Mouse (Mus musculus): Measurements from ENCODE around the gene Got1.

Gene Got1

DNA sequence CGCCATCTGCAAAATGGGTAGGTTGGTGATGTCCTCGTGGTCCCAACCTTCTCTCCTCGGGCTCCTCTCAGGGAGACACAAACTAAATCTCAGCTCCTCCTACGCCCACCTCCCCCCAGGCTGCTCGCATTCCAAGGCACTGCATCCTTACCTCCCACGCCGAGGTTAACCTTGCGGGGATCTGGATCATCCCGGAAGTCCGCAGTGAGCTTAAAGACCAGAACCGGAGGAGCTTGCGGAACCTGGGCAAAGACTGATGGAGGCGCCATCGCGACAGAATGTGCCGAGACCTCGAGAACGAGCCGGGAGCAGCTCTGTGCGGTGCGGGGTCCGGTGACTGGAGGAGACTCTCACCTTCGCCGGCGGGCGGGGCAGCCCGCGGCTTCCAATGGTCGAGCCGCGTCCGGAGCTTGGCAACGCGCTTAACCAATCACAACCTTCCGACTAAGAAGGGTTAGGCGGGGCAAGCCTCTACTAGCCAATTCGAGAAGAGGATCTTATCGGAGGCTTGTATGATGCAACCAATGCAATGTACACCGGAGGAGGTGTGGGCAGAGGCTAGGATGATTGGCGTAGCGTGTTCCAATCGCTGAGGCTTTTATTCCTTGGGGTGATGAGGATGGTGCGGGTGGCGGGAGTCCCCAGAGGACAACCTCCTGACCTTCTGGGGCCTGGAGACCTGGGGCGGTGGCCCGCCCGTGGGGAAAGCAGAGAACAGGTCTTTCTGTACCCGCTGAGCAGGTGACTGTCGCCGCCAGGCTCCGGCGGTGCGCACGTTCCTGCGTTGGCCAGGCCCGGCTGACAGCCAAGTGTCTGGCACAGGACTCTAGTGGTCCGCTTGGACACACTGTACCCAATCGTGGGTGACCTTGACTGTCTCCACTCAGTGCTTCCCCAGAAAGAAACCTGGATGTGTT lies at the start of gene Got1:
TSS of gene Got1 (minus strand) at position 419 of the 917 bp plus-strand sequence.
- DNase-seq (ENCODE audit: low spot score in 2 of 2): peak; percentile 78 to 84

DNA sequence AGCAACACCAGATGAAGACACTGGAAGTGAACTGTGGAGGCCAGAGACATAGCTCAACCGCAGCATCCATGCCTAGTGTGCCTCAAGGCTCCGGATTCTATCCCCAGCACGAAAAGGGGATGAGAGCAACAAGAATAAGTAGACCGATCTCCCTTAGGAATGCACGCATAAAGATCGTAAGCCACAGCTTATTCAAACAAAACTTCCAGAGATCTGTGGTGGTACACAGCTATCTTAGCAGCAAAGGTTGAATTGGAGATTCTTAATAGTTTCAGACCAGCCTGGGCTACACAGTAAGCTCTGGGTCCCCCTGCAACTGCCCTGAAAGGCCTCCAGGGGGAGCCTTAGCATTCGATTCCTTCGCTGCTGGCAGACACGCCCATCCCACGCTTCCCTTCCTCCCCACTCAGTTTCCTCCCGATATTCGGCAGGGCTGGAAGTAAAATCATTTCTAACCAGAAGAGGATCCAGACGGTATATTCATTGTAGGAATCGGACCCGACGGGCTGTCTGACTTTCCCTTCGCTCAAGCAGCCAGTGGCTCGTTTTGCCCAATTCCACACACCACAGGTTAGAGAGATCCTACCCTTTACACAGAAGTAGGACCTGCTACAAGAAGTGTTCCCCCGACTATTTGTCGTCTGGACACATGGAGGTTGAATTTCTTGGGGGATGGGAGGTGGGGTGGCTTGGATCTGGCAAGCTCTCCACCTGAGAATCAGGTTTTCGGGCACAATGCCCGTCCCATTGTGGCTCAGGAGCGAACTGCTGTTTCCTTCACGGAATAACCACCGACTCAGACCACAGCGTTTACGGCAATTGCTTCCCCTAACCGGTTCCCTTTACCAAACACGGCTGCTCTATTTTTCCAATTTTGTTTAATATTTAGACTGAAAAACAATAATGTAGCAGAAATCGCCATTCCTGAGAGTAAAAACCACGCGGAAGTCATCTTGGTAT lies 46.7 kb upstream of the Got1 start:
- peak; percentile 34 to 51 for DNase-seq (ENCODE audit: low spot score in 2 of 2)

GRCm38 (mm10) chr19:43569133-43569532 lies 44.7 kb upstream of the Got1 start:
- DNase-seq (ENCODE audit: low spot score in 2 of 2): no peak

DNA sequence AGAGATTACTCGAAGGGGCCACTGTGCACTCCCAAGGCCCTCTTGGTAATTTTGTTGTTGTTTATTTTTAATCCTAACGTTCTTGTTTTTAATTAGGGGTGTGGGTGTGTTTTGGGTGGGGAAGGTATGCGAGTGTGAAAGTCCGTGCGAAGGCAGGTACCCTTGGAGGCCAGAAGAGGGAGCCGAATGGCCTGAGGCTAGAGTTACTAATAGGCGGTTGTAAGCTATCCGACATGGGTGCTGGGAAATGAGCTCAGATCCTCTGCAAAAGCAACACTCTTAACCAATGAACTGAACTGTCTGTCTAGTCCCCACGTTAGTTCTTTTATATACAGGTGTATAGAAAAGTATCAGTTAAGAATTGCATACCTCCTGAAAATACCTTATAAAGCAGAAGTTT lies 43.9 kb upstream of the Got1 start:
- DNase-seq (ENCODE audit: low spot score in 2 of 2): no peak

GRCm38 (mm10) chr19:43563166-43563565 lies 38.8 kb upstream of the Got1 start:
- no peak for DNase-seq (ENCODE audit: low spot score in 2 of 2)

GRCm38 (mm10) chr19:43561841-43562240 lies 37.4 kb upstream of the Got1 start:
- no peak for DNase-seq (ENCODE audit: low spot score in 2 of 2)

DNA sequence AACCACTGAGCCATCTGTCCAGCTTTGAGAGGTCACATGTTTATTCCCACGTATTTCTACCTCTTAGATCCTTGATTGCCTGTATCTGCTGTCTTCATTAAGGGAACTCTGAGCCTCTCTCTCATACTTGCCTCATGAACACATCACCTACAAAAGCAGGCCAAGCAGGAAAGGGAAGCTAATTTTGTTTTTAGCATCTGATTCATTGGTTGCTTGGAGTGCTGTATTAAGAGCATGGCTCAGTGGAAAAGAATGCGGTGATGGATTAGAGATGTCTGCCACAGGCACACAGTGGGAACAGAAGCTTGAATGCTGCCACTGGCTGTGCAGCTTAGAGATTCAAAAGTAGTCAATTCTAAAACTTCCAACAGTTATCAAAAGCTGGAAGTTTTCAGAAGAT lies 35.8 kb upstream of the Got1 start:
- no peak for DNase-seq (ENCODE audit: low spot score in 2 of 2)

GRCm38 (mm10) chr19:43551493-43551890 lies 27.1 kb upstream of the Got1 start:
- DNase-seq (ENCODE audit: low spot score in 2 of 2): no peak

DNA sequence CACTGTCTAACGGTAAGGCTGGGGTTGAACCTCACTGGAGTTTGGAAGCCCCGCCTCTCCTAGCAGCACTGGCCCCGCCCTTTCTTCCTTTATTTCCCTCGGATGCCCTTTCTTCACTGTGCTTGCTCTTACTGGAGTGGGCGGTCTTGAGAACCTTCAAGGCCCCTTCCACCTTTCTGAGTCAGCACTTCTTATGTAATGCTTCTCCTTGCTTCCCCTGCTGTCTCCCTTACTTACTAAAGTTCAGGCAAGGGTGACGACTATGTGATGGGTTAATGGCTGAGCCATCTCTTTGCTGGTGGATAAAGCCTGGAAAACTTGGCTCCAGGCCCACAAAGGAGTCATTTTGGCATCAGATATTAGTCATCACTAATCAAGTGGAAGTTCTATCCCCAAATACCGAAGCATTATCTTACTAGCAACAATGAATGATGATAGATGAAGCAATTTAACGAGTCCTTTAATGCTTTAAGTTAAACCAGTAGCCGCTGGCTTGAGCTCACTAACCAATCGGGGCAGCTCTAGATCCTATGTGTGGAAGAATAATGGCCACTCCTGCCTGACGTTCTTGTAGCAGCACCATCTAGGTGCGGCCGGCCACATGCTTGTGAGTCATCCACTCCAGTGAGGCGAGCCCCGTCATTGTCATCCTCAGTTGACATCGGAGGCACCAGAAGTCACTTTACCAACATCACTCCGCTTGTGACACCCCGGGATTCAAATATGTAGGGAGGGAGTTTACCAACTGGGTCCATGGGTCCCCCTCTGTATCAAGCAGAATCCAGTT lies 26.5 kb upstream of the Got1 start:
- DNase-seq (ENCODE audit: low spot score in 2 of 2): no peak

DNA sequence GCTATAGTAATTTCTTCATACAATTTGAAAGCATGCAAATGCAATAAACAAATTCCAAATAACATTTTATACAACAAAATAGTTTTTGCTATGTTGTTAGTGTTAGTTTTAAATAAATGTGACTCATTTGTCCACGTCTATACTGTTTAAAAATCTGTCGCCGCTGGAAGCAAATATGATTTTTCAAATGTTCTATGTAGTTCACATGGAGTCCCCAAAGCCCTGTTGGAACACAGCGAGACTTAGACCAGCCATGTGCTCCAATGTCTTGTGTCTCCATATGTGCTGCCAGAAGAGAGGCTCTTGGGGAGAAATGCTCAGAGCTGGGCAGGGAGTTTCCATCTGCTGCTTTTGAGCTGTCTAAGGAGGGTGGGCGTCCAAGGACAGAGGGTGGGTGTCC lies 23.7 kb upstream of the Got1 start:
- no peak for DNase-seq (ENCODE audit: low spot score in 2 of 2)

- DNase-seq (ENCODE audit: low spot score in 2 of 2): no peak
These were observed 22.1 kb upstream of the Got1 start for GRCm38 (mm10) chr19:43546337-43547117.

DNA sequence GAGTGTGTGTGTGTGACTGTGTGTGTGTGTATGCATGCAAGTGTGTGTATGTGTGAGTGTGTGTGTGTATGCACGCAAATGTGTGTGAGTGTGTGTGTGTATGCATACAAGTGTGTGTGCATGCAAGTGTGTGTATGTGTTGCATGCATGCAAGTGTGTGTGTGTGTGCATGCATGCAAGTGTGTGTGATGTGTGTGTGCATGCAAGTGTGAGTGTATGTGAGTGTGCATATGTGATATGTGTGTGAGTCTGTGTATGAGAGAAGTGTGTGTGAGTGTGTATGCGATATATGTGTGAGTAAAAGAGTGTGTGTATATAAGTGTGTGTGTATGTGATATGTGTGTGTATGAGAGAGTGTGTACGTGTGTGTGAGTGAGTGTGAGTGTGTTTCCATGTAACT lies 11.0 kb upstream of the Got1 start:
- no peak for DNase-seq (ENCODE audit: low spot score in 2 of 2)

GRCm38 (mm10) chr19:43530921-43531320 lies 6.5 kb upstream of the Got1 start:
- no peak for DNase-seq (ENCODE audit: low spot score in 2 of 2)

- peak; percentile 23 to 47 for DNase-seq (ENCODE audit: low spot score in 2 of 2)
These were observed 5.9 kb upstream of the Got1 start for GRCm38 (mm10) chr19:43530197-43530770.

- DNase-seq (ENCODE audit: low spot score in 2 of 2): no peak
These were observed 3.7 kb upstream of the Got1 start for GRCm38 (mm10) chr19:43528056-43528587.

GRCm38 (mm10) chr19:43527131-43527530 lies 2.7 kb upstream of the Got1 start:
- no peak for DNase-seq (ENCODE audit: low spot score in 2 of 2)

DNA sequence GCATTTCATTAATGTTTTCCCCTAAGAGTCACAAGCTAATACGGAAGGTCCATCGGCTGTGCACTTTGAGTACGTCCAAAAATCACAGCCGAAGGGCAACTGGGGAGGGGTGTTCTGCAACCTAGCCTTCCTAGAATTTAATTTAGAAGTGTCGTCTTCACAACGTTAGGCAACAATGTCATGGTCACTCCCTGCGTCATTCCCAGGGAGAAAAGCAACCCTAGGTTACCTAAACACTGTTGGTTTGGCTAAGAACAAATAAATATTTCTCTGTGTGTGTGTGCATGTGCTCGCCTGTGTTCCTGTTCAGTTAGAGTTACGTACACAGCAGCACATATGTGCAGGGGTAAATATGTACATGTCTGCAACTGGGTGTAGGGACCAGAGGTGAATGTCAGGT lies 1.6 kb upstream of the Got1 start:
- DNase-seq (ENCODE audit: low spot score in 2 of 2): no peak

DNA sequence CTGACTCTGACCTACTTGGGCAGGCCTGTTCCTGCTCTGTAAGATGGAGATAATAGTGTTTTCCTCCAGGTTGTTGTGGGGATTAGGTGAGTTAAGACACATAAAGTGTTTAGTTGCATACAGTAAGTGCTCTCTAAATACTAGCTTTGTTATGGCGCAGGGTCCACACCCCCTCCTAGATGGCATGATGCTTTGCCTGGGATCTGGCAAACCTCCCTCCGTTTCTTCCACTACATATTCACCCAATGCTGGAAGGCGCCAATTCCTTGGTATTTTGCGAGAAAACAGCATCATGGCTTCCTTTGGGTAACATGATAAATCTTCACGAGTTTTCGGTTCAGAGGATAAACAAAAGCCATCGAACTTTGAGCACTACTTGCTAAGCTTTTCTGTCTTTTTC lies 1.2 kb upstream of the Got1 start:
- DNase-seq (ENCODE audit: low spot score in 2 of 2): no peak

- DNase-seq (ENCODE audit: low spot score in 2 of 2): peak in 1 of 2 experiments; percentile 8
These were observed 688 bp upstream of the Got1 start for GRCm38 (mm10) chr19:43525104-43525482.

DNA sequence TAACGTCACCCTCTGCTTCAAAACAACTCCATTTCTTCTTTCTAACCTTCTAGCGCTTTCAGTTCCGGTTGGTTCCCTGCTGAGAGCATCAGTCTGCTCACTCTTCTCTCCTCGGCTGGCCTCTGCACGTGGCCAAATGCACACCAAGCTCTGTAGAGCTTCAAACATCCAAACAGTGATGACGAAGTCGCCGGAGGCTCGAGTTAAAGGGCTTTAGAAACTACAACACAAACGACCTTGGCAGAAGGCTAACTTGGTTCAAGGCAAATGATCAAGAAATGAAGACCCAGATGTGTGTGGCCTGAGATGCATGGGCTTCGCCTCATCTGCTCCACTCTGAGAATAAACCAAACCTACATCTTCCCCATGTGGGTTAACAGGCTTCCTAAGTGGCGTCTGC lies 854 bp downstream of the Got1 start:
- peak in 1 of 2 experiments; percentile 25 for DNase-seq (ENCODE audit: low spot score in 2 of 2)
